Mouse (Mus musculus): ENCODE measurements around the gene Pfdn5. TPM values are rescaled to one million over a fixed set of nuclear protein-coding genes. Genes with fewer than 3 reads are reported as not detected.

Pfdn5 gene
- total and polyA plus RNA-seq, 3 experiments, result 265 to 356 (median 296) TPM

DNA sequence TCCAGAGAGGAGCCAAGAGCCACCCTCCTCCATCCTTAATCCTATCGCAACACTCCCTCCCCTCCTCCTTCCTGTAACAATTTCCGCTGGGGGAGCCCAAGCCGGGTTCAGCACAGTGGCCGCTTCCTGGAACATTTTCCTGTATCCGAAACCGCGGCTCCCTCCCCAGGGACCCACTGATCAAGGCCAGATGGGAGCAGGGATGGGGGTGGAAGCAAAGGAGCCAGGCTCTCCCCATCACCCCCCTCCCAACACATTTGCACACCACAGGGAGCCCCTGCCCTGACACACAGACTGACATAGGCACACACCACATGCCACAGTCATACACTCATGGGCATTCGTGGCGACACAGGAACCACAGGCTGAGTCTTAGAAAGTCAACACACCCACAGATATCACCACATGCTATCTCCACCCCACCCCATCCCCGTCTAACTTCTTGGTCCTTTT is 51.9 kb downstream of the Pfdn5 start:
- dilution Hi-C loops (cut with MboI; ENCODE audit: extremely low pct_ligation_motif_present, extremely low pct_unique_long_range_greater_than_20kb, low sequenced_read_pairs), result no loop called here
- H3K9me3 ChIP-seq (replicated peaks; ENCODE audit: low read length), result no peaks in the 10 kb centered on the region
- no peak overlapping the region for H3K9ac ChIP-seq (ENCODE audit: insufficient read depth, low read depth)
- no peak for DNase-seq (ENCODE audit: extremely low read depth)
- H3K79me2 ChIP-seq (replicated peaks; ENCODE audit: control insufficient read depth, extremely low read depth, insufficient read depth, poor library complexity, severe bottlenecking), result no peaks in the 10 kb centered on the region
- no peak overlapping the region for H3K4me3 ChIP-seq (replicated peaks in 1 of 3; ENCODE audit: low read depth in 2 of 3, low read length in 2 of 3, poor library complexity in 1 of 3)
- TF ChIP-seq SMC3 (IDR thresholded peaks at IDR 0.05; ENCODE audit: low read depth, low read length), result no peak
- H3K4me2 ChIP-seq (ENCODE audit: insufficient read depth, low read depth, poor library complexity, severe bottlenecking), result no peak overlapping the region
- in situ Hi-C loops (cut with MboI; ENCODE audit: low pct_ligation_motif_present, low pct_unique_long_range_greater_than_20kb, low sequenced_read_pairs), result no loop called here
- H3K4me1 ChIP-seq (ENCODE audit: control insufficient read depth in 1 of 2, insufficient read depth in 2 of 2), result peaks cover 0 to 17% of the 10 kb centered on the region in 2 experiments; a peak in 3 of 4 replicates
- no peak overlapping the region for H3K27ac ChIP-seq (ENCODE audit: insufficient read depth, low read depth)
- peaks cover 39% of the 10 kb centered on the region for H3K27me3 ChIP-seq (replicated peaks)
- no peaks in the 10 kb centered on the region for H3K36me3 ChIP-seq (replicated peaks in 1 of 2; ENCODE audit: control insufficient read depth in 1 of 2, insufficient read depth in 1 of 2, low read length in 1 of 2)

Other genes starting within 250 kb of the Pfdn5 start
Only the 20 nearest of the 22 such genes appear.
- gene Spryd3, start 189.9 kb upstream of the Pfdn5 start, total RNA-seq (2012; rRNA removed), result 21.6 and 24.7 TPM in 2 replicates
- 19.6 and 21.5 TPM in 2 replicates for gene Spryd3, start 189.9 kb upstream of the Pfdn5 start, total RNA-seq (2014; rRNA removed)
- gene Spryd3, start 189.9 kb upstream of the Pfdn5 start, polyA plus RNA-seq (2012; ENCODE audit: insufficient read length, low read depth), result 25.7 and 33.5 TPM in 2 replicates
- gene Igfbp6, start 181.8 kb upstream of the Pfdn5 start, total RNA-seq (2012; rRNA removed), result 0.38 TPM in 1 of 2 replicates, not detected in the other
- not detected in 2 replicates for gene Igfbp6, start 181.8 kb upstream of the Pfdn5 start, total RNA-seq (2014; rRNA removed)
- gene Igfbp6, start 181.8 kb upstream of the Pfdn5 start, polyA plus RNA-seq (2012; ENCODE audit: insufficient read length, low read depth), result not detected in 2 replicates
- 3.7 and 10.4 TPM in 2 replicates for gene Soat2, start 175.6 kb upstream of the Pfdn5 start, total RNA-seq (2012; rRNA removed)
- 0.09 and 0.28 TPM in 2 replicates for gene Soat2, start 175.6 kb upstream of the Pfdn5 start, total RNA-seq (2014; rRNA removed)
- 0.56 and 0.65 TPM in 2 replicates for gene Soat2, start 175.6 kb upstream of the Pfdn5 start, polyA plus RNA-seq (2012; ENCODE audit: insufficient read length, low read depth)
- 30.5 and 32.1 TPM in 2 replicates for gene Zfp740, start 122.9 kb upstream of the Pfdn5 start, total RNA-seq (2012; rRNA removed)
- 46.1 and 51.9 TPM in 2 replicates for gene Zfp740, start 122.9 kb upstream of the Pfdn5 start, total RNA-seq (2014; rRNA removed)
- gene Zfp740, start 122.9 kb upstream of the Pfdn5 start, polyA plus RNA-seq (2012; ENCODE audit: insufficient read length, low read depth), result 37.4 and 38.7 TPM in 2 replicates
- gene Csad, start 121.4 kb upstream of the Pfdn5 start, total RNA-seq (2012; rRNA removed), result 2.8 and 4.7 TPM in 2 replicates
- gene Csad, start 121.4 kb upstream of the Pfdn5 start, total RNA-seq (2014; rRNA removed), result 3.6 and 3.7 TPM in 2 replicates
- 3.8 and 4.2 TPM in 2 replicates for gene Csad, start 121.4 kb upstream of the Pfdn5 start, polyA plus RNA-seq (2012; ENCODE audit: insufficient read length, low read depth)
- 10.1 and 17.7 TPM in 2 replicates for gene Itgb7, start 94.2 kb upstream of the Pfdn5 start, total RNA-seq (2012; rRNA removed)
- gene Itgb7, start 94.2 kb upstream of the Pfdn5 start, total RNA-seq (2014; rRNA removed), result 1.8 and 3.7 TPM in 2 replicates
- 2.8 and 4.2 TPM in 2 replicates for gene Itgb7, start 94.2 kb upstream of the Pfdn5 start, polyA plus RNA-seq (2012; ENCODE audit: insufficient read length, low read depth)
- gene Rarg, start 68.6 kb upstream of the Pfdn5 start, total RNA-seq (2012; rRNA removed), result 0.64 and 0.76 TPM in 2 replicates
- 0.17 and 0.32 TPM in 2 replicates for gene Rarg, start 68.6 kb upstream of the Pfdn5 start, total RNA-seq (2014; rRNA removed)
- 0.63 and 0.76 TPM in 2 replicates for gene Rarg, start 68.6 kb upstream of the Pfdn5 start, polyA plus RNA-seq (2012; ENCODE audit: insufficient read length, low read depth)
- gene Gm9918, start 55.6 kb upstream of the Pfdn5 start, total RNA-seq (2012; rRNA removed), result not detected in 2 replicates
- not detected in 2 replicates for gene Gm9918, start 55.6 kb upstream of the Pfdn5 start, total RNA-seq (2014; rRNA removed)
- not detected in 2 replicates for gene Gm9918, start 55.6 kb upstream of the Pfdn5 start, polyA plus RNA-seq (2012; ENCODE audit: insufficient read length, low read depth)
- gene Mfsd5, start 46.7 kb upstream of the Pfdn5 start, total RNA-seq (2012; rRNA removed), result 31.1 and 37.1 TPM in 2 replicates
- 43.7 and 51.8 TPM in 2 replicates for gene Mfsd5, start 46.7 kb upstream of the Pfdn5 start, total RNA-seq (2014; rRNA removed)
- gene Mfsd5, start 46.7 kb upstream of the Pfdn5 start, polyA plus RNA-seq (2012; ENCODE audit: insufficient read length, low read depth), result 76.2 and 90.6 TPM in 2 replicates
- gene Espl1, start 29.9 kb upstream of the Pfdn5 start, total RNA-seq (2012; rRNA removed), result 51.0 and 64.6 TPM in 2 replicates
- 41.0 and 41.3 TPM in 2 replicates for gene Espl1, start 29.9 kb upstream of the Pfdn5 start, total RNA-seq (2014; rRNA removed)
- gene Espl1, start 29.9 kb upstream of the Pfdn5 start, polyA plus RNA-seq (2012; ENCODE audit: insufficient read length, low read depth), result 80.7 and 110 TPM in 2 replicates
- 105 and 126 TPM in 2 replicates for gene Myg1, start 5.6 kb downstream of the Pfdn5 start, total RNA-seq (2012; rRNA removed)
- 121 and 133 TPM in 2 replicates for gene Myg1, start 5.6 kb downstream of the Pfdn5 start, total RNA-seq (2014; rRNA removed)
- 132 and 166 TPM in 2 replicates for gene Myg1, start 5.6 kb downstream of the Pfdn5 start, polyA plus RNA-seq (2012; ENCODE audit: insufficient read length, low read depth)
- 95.5 and 98.3 TPM in 2 replicates for gene Aaas, start 24.7 kb downstream of the Pfdn5 start, total RNA-seq (2012; rRNA removed)
- gene Aaas, start 24.7 kb downstream of the Pfdn5 start, total RNA-seq (2014; rRNA removed), result 107 and 126 TPM in 2 replicates
- gene Aaas, start 24.7 kb downstream of the Pfdn5 start, polyA plus RNA-seq (2012; ENCODE audit: insufficient read length, low read depth), result 241 and 266 TPM in 2 replicates
- gene Sp7, start 41.1 kb downstream of the Pfdn5 start, total RNA-seq (2012; rRNA removed), result 0.04 TPM in 1 of 2 replicates, not detected in the other
- not detected in 2 replicates for gene Sp7, start 41.1 kb downstream of the Pfdn5 start, total RNA-seq (2014; rRNA removed)
- not detected in 2 replicates for gene Sp7, start 41.1 kb downstream of the Pfdn5 start, polyA plus RNA-seq (2012; ENCODE audit: insufficient read length, low read depth)
- 23.3 and 23.5 TPM in 2 replicates for gene Sp1, start 80.0 kb downstream of the Pfdn5 start, total RNA-seq (2012; rRNA removed)
- gene Sp1, start 80.0 kb downstream of the Pfdn5 start, total RNA-seq (2014; rRNA removed), result 22.3 and 27.1 TPM in 2 replicates
- gene Sp1, start 80.0 kb downstream of the Pfdn5 start, polyA plus RNA-seq (2012; ENCODE audit: insufficient read length, low read depth), result 25.6 and 31.8 TPM in 2 replicates
- gene Amhr2, start 119.3 kb downstream of the Pfdn5 start, total RNA-seq (2012; rRNA removed), result not detected in 2 replicates
- not detected in 2 replicates for gene Amhr2, start 119.3 kb downstream of the Pfdn5 start, total RNA-seq (2014; rRNA removed)
- gene Amhr2, start 119.3 kb downstream of the Pfdn5 start, polyA plus RNA-seq (2012; ENCODE audit: insufficient read length, low read depth), result not detected in 2 replicates
- gene Prr13, start 132.9 kb downstream of the Pfdn5 start, total RNA-seq (2012; rRNA removed), result 34.5 and 36.4 TPM in 2 replicates
- gene Prr13, start 132.9 kb downstream of the Pfdn5 start, total RNA-seq (2014; rRNA removed), result 26.1 and 32.2 TPM in 2 replicates
- gene Prr13, start 132.9 kb downstream of the Pfdn5 start, polyA plus RNA-seq (2012; ENCODE audit: insufficient read length, low read depth), result 94.8 and 131 TPM in 2 replicates
- gene Pcbp2, start 144.4 kb downstream of the Pfdn5 start, total RNA-seq (2012; rRNA removed), result 263 and 281 TPM in 2 replicates
- 308 and 379 TPM in 2 replicates for gene Pcbp2, start 144.4 kb downstream of the Pfdn5 start, total RNA-seq (2014; rRNA removed)
- 1,350 and 1,545 TPM in 2 replicates for gene Pcbp2, start 144.4 kb downstream of the Pfdn5 start, polyA plus RNA-seq (2012; ENCODE audit: insufficient read length, low read depth)
- gene Gm10337, start 177.6 kb downstream of the Pfdn5 start, total RNA-seq (2012; rRNA removed), result not detected in 2 replicates
- not detected in 2 replicates for gene Gm10337, start 177.6 kb downstream of the Pfdn5 start, total RNA-seq (2014; rRNA removed)
- not detected in 2 replicates for gene Gm10337, start 177.6 kb downstream of the Pfdn5 start, polyA plus RNA-seq (2012; ENCODE audit: insufficient read length, low read depth)
- gene Map3k12, start 190.9 kb downstream of the Pfdn5 start, total RNA-seq (2012; rRNA removed), result 2.8 and 3.0 TPM in 2 replicates
- 1.4 and 1.5 TPM in 2 replicates for gene Map3k12, start 190.9 kb downstream of the Pfdn5 start, total RNA-seq (2014; rRNA removed)
- gene Map3k12, start 190.9 kb downstream of the Pfdn5 start, polyA plus RNA-seq (2012; ENCODE audit: insufficient read length, low read depth), result 2.3 and 3.0 TPM in 2 replicates
- gene Tarbp2, start 192.1 kb downstream of the Pfdn5 start, total RNA-seq (2012; rRNA removed), result 75.6 and 95.5 TPM in 2 replicates
- 53.1 and 62.2 TPM in 2 replicates for gene Tarbp2, start 192.1 kb downstream of the Pfdn5 start, total RNA-seq (2014; rRNA removed)
- gene Tarbp2, start 192.1 kb downstream of the Pfdn5 start, polyA plus RNA-seq (2012; ENCODE audit: insufficient read length, low read depth), result 105 and 136 TPM in 2 replicates